In genomic region chr11:8653800-8654295, GRCm38 (mm10) we compare ENCODE assay signal across 9 mouse cellular contexts. TPM values are rescaled to one million over a fixed set of nuclear protein-coding genes. Genes with fewer than 3 reads are reported as not detected.
A peak's percentile ranks its signal among the peaks of the same experiment; 100 is the strongest.
DNase-seq lines count a peak whose midpoint lies in the region; ATAC-seq and TF ChIP-seq lines count a peak whose summit lies in the region.
"Had no signal": no experiment of that assay in that cellular context is flagged by ENCODE, and none has a peak within 500 bp of the region (broad histone marks: within the 10 kb centered on the region; RNA-seq: fewer than 3 reads in every experiment).

No protein-coding gene starts in this region.

- WGBS in heart, embryonic 11.5 days (ENCODE audit: insufficient replicate concordance), result 69% methylated on average over 13 of the region's 13 CpGs
- WGBS in forebrain, postnatal 0 days, result 56% methylated on average over 13 of the region's 13 CpGs
- WGBS in midbrain, embryonic 15.5 days, result 52% methylated on average over 13 of the region's 13 CpGs

- H3K4me3 ChIP-seq in heart, embryonic 11.5 days (ENCODE audit: low read depth, low read length), result no peak overlapping the region
- no peak overlapping the region for H3K4me3 ChIP-seq in forebrain, postnatal 0 days (ENCODE audit: low read depth, low read length)
- H3K4me3 ChIP-seq in midbrain, embryonic 15.5 days, result no peak overlapping the region

- no peak for ATAC-seq in heart, embryonic 11.5 days (replicated peaks; ENCODE audit: insufficient number of reproducible peaks, low FRiP score, low TSS enrichment)
- peak; percentile 57 for ATAC-seq in forebrain, postnatal 0 days
- ATAC-seq in midbrain, embryonic 15.5 days (replicated peaks), result peak; percentile 65; the same call in 1 of the 2 replicates
- ATAC-seq in erythroblast, adult 5-6 weeks (replicated peaks; ENCODE audit: low FRiP score, poor library complexity, severe bottlenecking), result no peak

- peaks cover 17% of the 10 kb centered on the region for H3K4me1 ChIP-seq in heart, embryonic 11.5 days (ENCODE audit: control insufficient read depth, insufficient read depth, low read length)
- H3K4me1 ChIP-seq in forebrain, postnatal 0 days (ENCODE audit: insufficient read depth), result peaks cover 4% of the 10 kb centered on the region; the same call in 1 of the 2 replicates
- 0 out of 2 replicates have a peak, but pooled peaks cover 3% of the 10 kb centered on the region for H3K4me1 ChIP-seq in midbrain, embryonic 15.5 days

- no peak for TF ChIP-seq CTCF in forebrain, postnatal 0 days (IDR thresholded peaks at IDR 0.05; ENCODE audit: low read depth)

- H3K27me3 ChIP-seq in heart, embryonic 11.5 days (ENCODE audit: control insufficient read depth, insufficient read depth, low read length), result no peaks in the 10 kb centered on the region
- H3K27me3 ChIP-seq in forebrain, postnatal 0 days (ENCODE audit: insufficient read depth, low read length), result no peaks in the 10 kb centered on the region
- H3K27me3 ChIP-seq in midbrain, embryonic 15.5 days (replicated peaks), result no peaks in the 10 kb centered on the region

- no peaks in the 10 kb centered on the region for H3K36me3 ChIP-seq in heart, embryonic 11.5 days (ENCODE audit: control insufficient read depth, insufficient read depth, low read length)
- no peaks in the 10 kb centered on the region for H3K36me3 ChIP-seq in forebrain, postnatal 0 days (ENCODE audit: insufficient read depth)
- no peaks in the 10 kb centered on the region for H3K36me3 ChIP-seq in midbrain, embryonic 15.5 days (replicated peaks)

- peak; percentile 95 for DNase-seq in heart, adult 11 months
- DNase-seq in adipocyte (ENCODE audit: low spot score), result peak; percentile 81
- DNase-seq in forebrain, postnatal 0 days, result no peak
- DNase-seq in kidney, adult 11 months, result peak; percentile 85
- no peak for DNase-seq in frontal cortex, postnatal 25 days (ENCODE audit: low spot score in 2 of 2)

- H3K27ac ChIP-seq in heart, embryonic 11.5 days (ENCODE audit: low read depth, low read length), result no peak overlapping the region
- no peak overlapping the region for H3K27ac ChIP-seq in forebrain, postnatal 0 days (ENCODE audit: low read depth, low read length)
- H3K27ac ChIP-seq in midbrain, embryonic 15.5 days, result no peak overlapping the region
- H3K27ac ChIP-seq: macrophage had no signal

- H3K9ac ChIP-seq in heart, embryonic 11.5 days (ENCODE audit: low read depth, low read length), result no peak overlapping the region
- H3K9ac ChIP-seq in forebrain, postnatal 0 days, result no peak overlapping the region
- no peak overlapping the region for H3K9ac ChIP-seq in midbrain, embryonic 15.5 days

- no peaks in the 10 kb centered on the region for H3K9me3 ChIP-seq in heart, embryonic 11.5 days (replicated peaks; ENCODE audit: control insufficient read depth, low read length)
- H3K9me3 ChIP-seq in forebrain, postnatal 0 days (ENCODE audit: low read length), result no peaks in the 10 kb centered on the region
- no peaks in the 10 kb centered on the region for H3K9me3 ChIP-seq in midbrain, embryonic 15.5 days

- H3K4me2 ChIP-seq in heart, embryonic 11.5 days, result no peak overlapping the region
- H3K4me2 ChIP-seq in forebrain, postnatal 0 days (ENCODE audit: low read depth), result no peak overlapping the region
- H3K4me2 ChIP-seq in midbrain, embryonic 15.5 days, result no peak overlapping the region

RNA-seq across cellular contexts. Expression of gene Tns3, which starts 10.5 kb away (rescaled TPM):
- polyA plus RNA-seq in heart, embryonic 11.5 days (2014; fragmentation: Nextera tagmentation; extraction: Ambion mirVana), result 10.1 and 11.0 TPM in 2 replicates
- 16.3 and 26.5 TPM in 2 replicates for total RNA-seq in forebrain, postnatal 0 days (2014; rRNA removed)
- polyA plus RNA-seq in forebrain, postnatal 0 days (2015; fragmentation: Nextera tagmentation; extraction: Ambion mirVana), result 3.1 and 6.2 TPM in 2 replicates
- polyA plus RNA-seq in midbrain, embryonic 15.5 days (2015; fragmentation: Nextera tagmentation; extraction: Ambion mirVana), result 6.1 and 6.4 TPM in 2 replicates
- total RNA-seq in erythroblast, adult 5-6 weeks (2015; ENCODE audit: low replicate concordance), result 3.7 and 5.6 TPM in 2 replicates
- 2.2 and 4.8 TPM in 2 replicates for total RNA-seq in erythroblast, adult 5-6 weeks (2017; ENCODE audit: low replicate concordance)

Comparison
In these comparisons a context has a peak if more than half of its experiments do, and no peak if none do; other contexts are left out.
1. DNase-seq: peak in heart, adult 11 months (single experiment), adipocyte (single experiment) and kidney, adult 11 months (single experiment); none in forebrain, postnatal 0 days (single experiment) and frontal cortex, postnatal 25 days (0 of 2).
2. ATAC-seq: peak in forebrain, postnatal 0 days (single experiment) and midbrain, embryonic 15.5 days (single experiment); none in heart, embryonic 11.5 days (single experiment) and erythroblast, adult 5-6 weeks (single experiment).